Mouse (Mus musculus): ENCODE results near the gene Asb10.

Asb10 gene

GRCm38 (mm10) chr5:24492546-24493285 is 48.1 kb downstream of the Asb10 start:
- no peak for DNase-seq (ENCODE audit: low read depth, low spot score)

GRCm38 (mm10) chr5:24490413-24490920 is 50.3 kb downstream of the Asb10 start:
- DNase-seq (ENCODE audit: low read depth, low spot score), result no peak

GRCm38 (mm10) chr5:24486738-24487137 is 54.0 kb downstream of the Asb10 start:
- no peak for DNase-seq (ENCODE audit: low read depth, low spot score)

GRCm38 (mm10) chr5:24486097-24486496 is 54.7 kb downstream of the Asb10 start:
- DNase-seq (ENCODE audit: low read depth, low spot score), result peak; percentile 95

- no peak for DNase-seq (ENCODE audit: low read depth, low spot score)
Observed at GRCm38 (mm10) chr5:24484963-24485362, 55.8 kb downstream of the Asb10 start.

GRCm38 (mm10) chr5:24483326-24483725 is 57.5 kb downstream of the Asb10 start:
- DNase-seq (ENCODE audit: low read depth, low spot score), result peak; percentile 80

Data from 3T3-L1 (cell line).